Mouse (Mus musculus): ENCODE measurements at regions not wholly inside any gene's neighbourhood (a gene's known extent, or its start where the extent isn't known, plus 50 kb on each side); places are given as distances from the start of the nearest gene placed in this dataset.

GRCm38 (mm10) chr17:64229225-64229976 lies 102.3 kb downstream of the Pja2 start:
- Histone ChIP-seq H3K36me3 (ENCODE audit: poor library complexity, severe bottlenecking) (no peaks in the 10 kb centered on the region), H3K9me3 (replicated peaks) (no peaks in the 10 kb centered on the region), H3K4me3 (no peak overlapping the region), H3K27me3 (no peaks in the 10 kb centered on the region), H3K27ac (no peak overlapping the region), H3K4me1 (no peaks in the 10 kb centered on the region), H3K9ac (no peak overlapping the region), H3K4me2 (no peak overlapping the region)
- ATAC-seq: peak; percentile 36; the same call in 1 of the 2 replicates
- WGBS: 70% methylated on average over 5 of the region's 5 CpGs

GRCm38 (mm10) chr17:64214599-64214998 lies 117.1 kb downstream of the Pja2 start:
- H3K27ac ChIP-seq: no peak overlapping the region
- 22% methylated on average over 7 of the region's 7 CpGs for WGBS
- ATAC-seq: no peak
- H3K4me3 ChIP-seq: no peak overlapping the region
- H3K4me2 ChIP-seq: no peak overlapping the region
- no peak overlapping the region for H3K9ac ChIP-seq
- no peaks in the 10 kb centered on the region for H3K36me3 ChIP-seq (ENCODE audit: poor library complexity, severe bottlenecking)
- no peaks in the 10 kb centered on the region for H3K9me3 ChIP-seq (replicated peaks)
- no peaks in the 10 kb centered on the region for H3K4me1 ChIP-seq
- H3K27me3 ChIP-seq: no peaks in the 10 kb centered on the region

GRCm38 (mm10) chr17:64213251-64213650 lies 118.5 kb downstream of the Pja2 start:
- Histone ChIP-seq H3K4me3 (no peak overlapping the region), H3K4me1 (no peaks in the 10 kb centered on the region), H3K36me3 (ENCODE audit: poor library complexity, severe bottlenecking) (no peaks in the 10 kb centered on the region), H3K27ac (no peak overlapping the region), H3K4me2 (no peak overlapping the region), H3K27me3 (no peaks in the 10 kb centered on the region), H3K9ac (no peak overlapping the region), H3K9me3 (replicated peaks) (no peaks in the 10 kb centered on the region)
- WGBS: 93% methylated on average over 4 of the region's 4 CpGs
- no peak for ATAC-seq

GRCm38 (mm10) chr17:64211281-64211680 lies 120.4 kb downstream of the Pja2 start:
- WGBS: 95% methylated on average over 8 of the region's 8 CpGs
- no peak overlapping the region for H3K4me2 ChIP-seq
- no peaks in the 10 kb centered on the region for H3K9me3 ChIP-seq (replicated peaks)
- no peaks in the 10 kb centered on the region for H3K27me3 ChIP-seq
- no peaks in the 10 kb centered on the region for H3K36me3 ChIP-seq (ENCODE audit: poor library complexity, severe bottlenecking)
- no peak for ATAC-seq
- no peak overlapping the region for H3K9ac ChIP-seq
- H3K4me3 ChIP-seq: no peak overlapping the region
- H3K27ac ChIP-seq: no peak overlapping the region
- H3K4me1 ChIP-seq: no peaks in the 10 kb centered on the region

- Histone ChIP-seq H3K9me3 (replicated peaks) (no peaks in the 10 kb centered on the region), H3K4me2 (no peak overlapping the region), H3K27ac (no peak overlapping the region), H3K4me3 (no peak overlapping the region), H3K9ac (no peak overlapping the region), H3K36me3 (ENCODE audit: poor library complexity, severe bottlenecking) (no peaks in the 10 kb centered on the region), H3K4me1 (no peaks in the 10 kb centered on the region), H3K27me3 (no peaks in the 10 kb centered on the region)
- no peak for ATAC-seq
- 83% methylated on average over 5 of the region's 5 CpGs for WGBS
Observed at GRCm38 (mm10) chr17:64210366-64210765, 121.3 kb downstream of the Pja2 start.

GRCm38 (mm10) chr17:64209640-64210039 lies 122.1 kb downstream of the Pja2 start:
- H3K27me3 ChIP-seq: no peaks in the 10 kb centered on the region
- WGBS: 86% methylated on average over 10 of the region's 10 CpGs
- ATAC-seq: no peak
- H3K27ac ChIP-seq: no peak overlapping the region
- no peak overlapping the region for H3K4me3 ChIP-seq
- no peaks in the 10 kb centered on the region for H3K4me1 ChIP-seq
- no peak overlapping the region for H3K9ac ChIP-seq
- H3K9me3 ChIP-seq (replicated peaks): no peaks in the 10 kb centered on the region
- no peaks in the 10 kb centered on the region for H3K36me3 ChIP-seq (ENCODE audit: poor library complexity, severe bottlenecking)
- no peak overlapping the region for H3K4me2 ChIP-seq

- Histone ChIP-seq H3K4me3 (no peak overlapping the region), H3K27me3 (no peaks in the 10 kb centered on the region), H3K4me1 (no peaks in the 10 kb centered on the region), H3K9ac (no peak overlapping the region), H3K9me3 (replicated peaks) (no peaks in the 10 kb centered on the region), H3K27ac (no peak overlapping the region), H3K36me3 (ENCODE audit: poor library complexity, severe bottlenecking) (no peaks in the 10 kb centered on the region), H3K4me2 (no peak overlapping the region)
- 92% methylated on average over 13 of the region's 13 CpGs for WGBS
- no peak for ATAC-seq
Observed at GRCm38 (mm10) chr17:64208152-64208855, 123.4 kb downstream of the Pja2 start.

- H3K9me3 ChIP-seq (replicated peaks): no peaks in the 10 kb centered on the region
- H3K36me3 ChIP-seq (ENCODE audit: poor library complexity, severe bottlenecking): no peaks in the 10 kb centered on the region
- no peak overlapping the region for H3K4me3 ChIP-seq
- no peaks in the 10 kb centered on the region for H3K4me1 ChIP-seq
- ATAC-seq: no peak
- no peak overlapping the region for H3K4me2 ChIP-seq
- WGBS: 62% methylated on average over 14 of the region's 14 CpGs
- H3K27me3 ChIP-seq: no peaks in the 10 kb centered on the region
- H3K9ac ChIP-seq: no peak overlapping the region
- no peak overlapping the region for H3K27ac ChIP-seq
Observed at GRCm38 (mm10) chr17:64206196-64206718, 125.5 kb downstream of the Pja2 start.

GRCm38 (mm10) chr17:64203611-64204010 lies 128.1 kb downstream of the Pja2 start:
- ATAC-seq: no peak
- 58% methylated on average over 7 of the region's 7 CpGs for WGBS

GRCm38 (mm10) chr17:64202248-64202647 lies 129.5 kb downstream of the Pja2 start:
- no peak for ATAC-seq
- WGBS: 92% methylated on average over 6 of the region's 6 CpGs
- H3K36me3 ChIP-seq (ENCODE audit: poor library complexity, severe bottlenecking): no peaks in the 10 kb centered on the region
- H3K9ac ChIP-seq: no peak overlapping the region
- no peak overlapping the region for H3K27ac ChIP-seq
- no peaks in the 10 kb centered on the region for H3K27me3 ChIP-seq
- no peak overlapping the region for H3K4me2 ChIP-seq
- no peak overlapping the region for H3K4me3 ChIP-seq
- no peaks in the 10 kb centered on the region for H3K4me1 ChIP-seq
- H3K9me3 ChIP-seq (replicated peaks): no peaks in the 10 kb centered on the region

More at GRCm38 (mm10) chr17:64203611-64204010, 128.1 kb downstream of the Pja2 start:
- H3K4me3 ChIP-seq: no peak overlapping the region
- H3K27me3 ChIP-seq: no peaks in the 10 kb centered on the region
- no peaks in the 10 kb centered on the region for H3K36me3 ChIP-seq (ENCODE audit: poor library complexity, severe bottlenecking)
- H3K9ac ChIP-seq: no peak overlapping the region
- no peaks in the 10 kb centered on the region for H3K4me1 ChIP-seq
- no peak overlapping the region for H3K4me2 ChIP-seq
- no peaks in the 10 kb centered on the region for H3K9me3 ChIP-seq (replicated peaks)
- no peak overlapping the region for H3K27ac ChIP-seq

GRCm38 (mm10) chr17:64201609-64202008 lies 130.1 kb downstream of the Pja2 start:
- Histone ChIP-seq H3K27me3 (no peaks in the 10 kb centered on the region), H3K27ac (no peak overlapping the region), H3K4me1 (no peaks in the 10 kb centered on the region), H3K9ac (no peak overlapping the region), H3K9me3 (replicated peaks) (no peaks in the 10 kb centered on the region), H3K36me3 (ENCODE audit: poor library complexity, severe bottlenecking) (no peaks in the 10 kb centered on the region), H3K4me3 (no peak overlapping the region), H3K4me2 (no peak overlapping the region)
- ATAC-seq: no peak
- WGBS: 96% methylated on average over 5 of the region's 5 CpGs

GRCm38 (mm10) chr17:64200092-64200877 lies 131.4 kb downstream of the Pja2 start:
- Histone ChIP-seq H3K4me3 (no peak overlapping the region), H3K4me1 (no peaks in the 10 kb centered on the region), H3K27ac (no peak overlapping the region), H3K36me3 (ENCODE audit: poor library complexity, severe bottlenecking) (no peaks in the 10 kb centered on the region), H3K9me3 (replicated peaks) (no peaks in the 10 kb centered on the region), H3K27me3 (no peaks in the 10 kb centered on the region), H3K9ac (no peak overlapping the region), H3K4me2 (no peak overlapping the region)
- 81% methylated on average over 14 of the region's 14 CpGs for WGBS
- peak; percentile 43; the same call in 1 of the 2 replicates for ATAC-seq

Measured in forebrain, embryonic 13.5 days (tissue).